Mouse (Mus musculus): ENCODE results near the gene Stxbp2.
A peak's percentile ranks its signal among the peaks of the same experiment; 100 is the strongest.

Gene Stxbp2

GRCm38 (mm10) chr8:3683408-3684176 lies 52.8 kb downstream of the Stxbp2 start:
- peak in 1 of 2 experiments; percentile 32 for DNase-seq

GRCm38 (mm10) chr8:3684530-3684929 lies 53.8 kb downstream of the Stxbp2 start:
- no peak for DNase-seq

- no peak for DNase-seq
These were observed 54.7 kb downstream of the Stxbp2 start for GRCm38 (mm10) chr8:3685422-3685821.

GRCm38 (mm10) chr8:3687537-3687936 lies 56.8 kb downstream of the Stxbp2 start:
- no peak for DNase-seq

GRCm38 (mm10) chr8:3690774-3691173 lies 60.0 kb downstream of the Stxbp2 start:
- DNase-seq: no peak

Data from kidney, postnatal 36 days (tissue).